Comparison of ENCODE assay signal across 8 mouse cellular contexts in the genomic region with DNA sequence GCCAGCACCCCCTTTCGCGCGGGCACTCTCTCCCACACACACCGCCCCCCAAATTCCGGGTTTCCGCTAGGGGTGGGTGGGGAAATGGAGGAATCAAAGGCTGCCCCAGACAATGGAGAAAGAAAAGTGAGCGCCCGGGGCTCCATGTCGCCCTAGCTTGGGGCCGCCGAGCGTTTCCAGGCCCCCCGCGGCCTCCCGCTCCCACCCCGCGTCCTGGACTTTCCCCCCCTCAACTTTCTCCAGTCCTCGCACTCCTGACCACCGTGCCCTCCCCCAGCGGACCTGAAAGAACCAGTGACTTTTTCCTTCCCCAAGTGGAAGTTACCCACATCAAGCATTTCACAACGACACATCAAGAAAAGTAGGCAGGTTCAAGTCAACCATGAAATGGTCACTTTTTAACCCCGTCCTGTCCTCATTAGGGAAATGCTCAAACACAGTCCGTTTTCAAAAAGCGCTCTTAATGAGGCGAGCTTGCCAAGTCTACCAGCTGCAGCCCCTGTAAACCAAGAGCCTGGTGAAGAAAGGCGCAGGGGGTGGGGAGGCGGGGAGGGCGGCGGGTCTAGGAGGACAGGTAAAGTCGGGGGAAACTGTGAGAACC.
A peak's percentile ranks its signal among the peaks of the same experiment; 100 is the strongest.
DNase-seq lines count a peak whose midpoint lies in the region; ATAC-seq and TF ChIP-seq lines count a peak whose summit lies in the region.

No protein-coding gene starts in this region.

- peaks cover 42% of the 10 kb centered on the region for H3K4me1 ChIP-seq in neural tube, embryonic 11.5 days (ENCODE audit: control insufficient read depth, insufficient read depth, low read length)
- H3K4me1 ChIP-seq in heart, embryonic 11.5 days (ENCODE audit: control insufficient read depth, insufficient read depth, low read length), result peaks cover 29% of the 10 kb centered on the region
- H3K4me1 ChIP-seq in kidney, embryonic 16.5 days (ENCODE audit: insufficient read depth, low read length), result peaks cover 46% of the 10 kb centered on the region
- H3K4me1 ChIP-seq in stomach, postnatal 0 days (replicated peaks; ENCODE audit: control insufficient read depth, insufficient read depth), result 0 out of 2 replicates have a peak, but pooled peaks cover 2% of the 10 kb centered on the region

- TF ChIP-seq EP300 in stomach, postnatal 0 days (optimal IDR thresholded peaks at IDR 0.05), result no peak

- under 1% methylated on average over 30 of the region's 30 CpGs for WGBS in neural tube, embryonic 11.5 days
- WGBS in heart, embryonic 11.5 days (ENCODE audit: insufficient replicate concordance), result 0% methylated on average over 30 of the region's 30 CpGs
- WGBS in kidney, embryonic 16.5 days, result under 1% methylated on average over 28 of the region's 30 CpGs
- WGBS in stomach, postnatal 0 days, result under 1% methylated on average over 28 of the region's 30 CpGs

- peak overlapping the region; percentile 93 for H3K9ac ChIP-seq in neural tube, embryonic 11.5 days (ENCODE audit: low read length)
- peak overlapping the region; percentile 100 for H3K9ac ChIP-seq in heart, embryonic 11.5 days (ENCODE audit: low read depth, low read length)
- H3K9ac ChIP-seq in kidney, embryonic 16.5 days (replicated peaks; ENCODE audit: low read length), result peak overlapping the region; percentile 97
- H3K9ac ChIP-seq in stomach, postnatal 0 days (ENCODE audit: low read length), result peak overlapping the region; percentile 98

- peak overlapping the region; percentile 98 for H3K27ac ChIP-seq in neural tube, embryonic 11.5 days (ENCODE audit: low read depth, low read length)
- H3K27ac ChIP-seq in heart, embryonic 11.5 days (ENCODE audit: low read depth, low read length), result peak overlapping the region; percentile 100
- peak overlapping the region; percentile 100 for H3K27ac ChIP-seq in kidney, embryonic 16.5 days (ENCODE audit: low read length)
- peak overlapping the region; percentile 100 for H3K27ac ChIP-seq in stomach, postnatal 0 days (replicated peaks)

- peak overlapping the region; percentile 85 for H3K4me3 ChIP-seq in neural tube, embryonic 11.5 days (ENCODE audit: low read depth, low read length)
- peak overlapping the region; percentile 80 for H3K4me3 ChIP-seq in heart, embryonic 11.5 days (ENCODE audit: low read depth, low read length)
- H3K4me3 ChIP-seq in kidney, embryonic 16.5 days (ENCODE audit: low read length), result peak overlapping the region; percentile 85
- H3K4me3 ChIP-seq in stomach, postnatal 0 days (ENCODE audit: low read depth, low read length), result peak overlapping the region; percentile 98

- TF ChIP-seq CTCF in stomach, postnatal 0 days (IDR thresholded peaks at IDR 0.05; ENCODE audit: low read depth), result no peak

- H3K36me3 ChIP-seq in neural tube, embryonic 11.5 days (ENCODE audit: control insufficient read depth, insufficient read depth, low read length), result no peaks in the 10 kb centered on the region
- no peaks in the 10 kb centered on the region for H3K36me3 ChIP-seq in heart, embryonic 11.5 days (ENCODE audit: control insufficient read depth, insufficient read depth, low read length)
- H3K36me3 ChIP-seq in kidney, embryonic 16.5 days (ENCODE audit: insufficient read depth, low read length), result no peaks in the 10 kb centered on the region
- no peaks in the 10 kb centered on the region for H3K36me3 ChIP-seq in stomach, postnatal 0 days (ENCODE audit: control insufficient read depth, insufficient read depth, low read length)

- H3K4me2 ChIP-seq in neural tube, embryonic 11.5 days (ENCODE audit: low read depth), result peak overlapping the region; percentile 93
- H3K4me2 ChIP-seq in heart, embryonic 11.5 days, result peak overlapping the region; percentile 94
- peak overlapping the region; percentile 97 for H3K4me2 ChIP-seq in kidney, embryonic 16.5 days (replicated peaks; ENCODE audit: low read depth, low read length)
- H3K4me2 ChIP-seq in stomach, postnatal 0 days (replicated peaks; ENCODE audit: low read depth), result peak overlapping the region; percentile 93

- H3K9me3 ChIP-seq in neural tube, embryonic 11.5 days (ENCODE audit: control insufficient read depth, low read length), result no peaks in the 10 kb centered on the region
- H3K9me3 ChIP-seq in heart, embryonic 11.5 days (replicated peaks; ENCODE audit: control insufficient read depth, low read length), result no peaks in the 10 kb centered on the region
- H3K9me3 ChIP-seq in kidney, embryonic 16.5 days (ENCODE audit: low read length), result no peaks in the 10 kb centered on the region
- no peaks in the 10 kb centered on the region for H3K9me3 ChIP-seq in stomach, postnatal 0 days (ENCODE audit: control insufficient read depth, low read length)

- no peaks in the 10 kb centered on the region for H3K27me3 ChIP-seq in neural tube, embryonic 11.5 days (ENCODE audit: control insufficient read depth, insufficient read depth, low read length)
- H3K27me3 ChIP-seq in heart, embryonic 11.5 days (ENCODE audit: control insufficient read depth, insufficient read depth, low read length), result no peaks in the 10 kb centered on the region
- peaks cover 13% of the 10 kb centered on the region for H3K27me3 ChIP-seq in kidney, embryonic 16.5 days (ENCODE audit: insufficient read depth, low read length)
- H3K27me3 ChIP-seq in stomach, postnatal 0 days (ENCODE audit: control insufficient read depth, insufficient read depth, low read length), result no peaks in the 10 kb centered on the region

- ATAC-seq in neural tube, embryonic 11.5 days (ENCODE audit: insufficient read depth, low FRiP score, low TSS enrichment), result peak; percentile 62
- ATAC-seq in heart, embryonic 11.5 days (replicated peaks; ENCODE audit: insufficient number of reproducible peaks, low FRiP score, low TSS enrichment), result no peak
- peak; percentile 60 for ATAC-seq in kidney, embryonic 16.5 days (ENCODE audit: low FRiP score, low TSS enrichment)
- ATAC-seq in stomach, postnatal 0 days (ENCODE audit: low FRiP score, low TSS enrichment), result peak; percentile 51
- no peak for ATAC-seq in inflammation-experienced regulatory T-cells, adult 6 months

- DNase-seq in neural tube, embryonic 11.5 days (ENCODE audit: low spot score), result peak; percentile 82
- DNase-seq in neural tube, embryonic 10.5 days (ENCODE audit: extremely low spot score, low spot score), result no peak
- DNase-seq in brain, adult 2 months (ENCODE audit: low read depth, low spot score), result peak; percentile 70
- peak; percentile 83 for DNase-seq in lung, postnatal 10 days
- DNase-seq in stomach, postnatal 0 days (ENCODE audit: low spot score), result peak; percentile 64

Comparison
In these comparisons a context has a peak if more than half of its experiments do, and no peak if none do; other contexts are left out.
1. ATAC-seq: peak in neural tube, embryonic 11.5 days (single experiment), kidney, embryonic 16.5 days (single experiment) and stomach, postnatal 0 days (single experiment); none in heart, embryonic 11.5 days (single experiment) and inflammation-experienced regulatory T-cells, adult 6 months (single experiment).
2. Peak in every context shown above with its lines, with median percentiles within 50 percentile points of each other: H3K27ac ChIP-seq, H3K4me2 ChIP-seq, H3K4me3 ChIP-seq and H3K9ac ChIP-seq.